Mouse (Mus musculus): Measurements from ENCODE around the gene Plscr3.

GRCm38 (mm10) chr11:69884240-69884639 is 38.1 kb downstream of the Plscr3 start:
- no peak for TF ChIP-seq EP300 (IDR thresholded peaks at IDR 0.05)
- no peak for TF ChIP-seq CTCF (IDR thresholded peaks at IDR 0.05)
